10 mouse cellular contexts compared by ENCODE assay signal in genomic region chr17:57214676-57215387, GRCm38 (mm10). TPM values are rescaled to one million over a fixed set of nuclear protein-coding genes. Genes with fewer than 3 reads are reported as not detected.
DNase-seq lines count a peak whose midpoint lies in the region; ATAC-seq lines count a peak whose summit lies in the region.
"Had no signal": no experiment of that assay in that cellular context is flagged by ENCODE, and none has a peak within 500 bp of the region (broad histone marks: within the 10 kb centered on the region; RNA-seq: fewer than 3 reads in every experiment).

No protein-coding gene starts in this region.

- H3K4me2 ChIP-seq in limb, embryonic 11.5 days (ENCODE audit: low read depth, severe bottlenecking): no peak overlapping the region
- H3K4me2 ChIP-seq in heart, embryonic 11.5 days: no peak overlapping the region

- H3K9me3 ChIP-seq in limb, embryonic 11.5 days (ENCODE audit: control insufficient read depth, low read length): no peaks in the 10 kb centered on the region
- H3K9me3 ChIP-seq in limb, embryonic 10.5 days (replicated peaks): no peaks in the 10 kb centered on the region
- H3K9me3 ChIP-seq in heart, embryonic 11.5 days (replicated peaks; ENCODE audit: control insufficient read depth, low read length): no peaks in the 10 kb centered on the region

- no peak overlapping the region for H3K4me3 ChIP-seq in limb, embryonic 11.5 days (ENCODE audit: low read depth, low read length)
- H3K4me3 ChIP-seq in limb, embryonic 10.5 days: no peak overlapping the region
- H3K4me3 ChIP-seq in heart, embryonic 11.5 days (ENCODE audit: low read depth, low read length): no peak overlapping the region

- 0 out of 2 replicates have a peak, but pooled peaks have one; percentile 20 for ATAC-seq in limb, embryonic 11.5 days (ENCODE audit: insufficient number of reproducible peaks, low FRiP score, low TSS enrichment, low read depth)
- no peak for ATAC-seq in heart, embryonic 11.5 days (replicated peaks; ENCODE audit: insufficient number of reproducible peaks, low FRiP score, low TSS enrichment)

- H3K4me1 ChIP-seq in limb, embryonic 11.5 days (ENCODE audit: control insufficient read depth, insufficient read depth, low read length): no peaks in the 10 kb centered on the region
- H3K4me1 ChIP-seq in limb, embryonic 10.5 days: no peaks in the 10 kb centered on the region
- H3K4me1 ChIP-seq in heart, embryonic 11.5 days (ENCODE audit: control insufficient read depth, insufficient read depth, low read length): no peaks in the 10 kb centered on the region

- no peaks in the 10 kb centered on the region for H3K36me3 ChIP-seq in limb, embryonic 11.5 days (ENCODE audit: control insufficient read depth, insufficient read depth, low read length)
- no peaks in the 10 kb centered on the region for H3K36me3 ChIP-seq in limb, embryonic 10.5 days
- no peaks in the 10 kb centered on the region for H3K36me3 ChIP-seq in heart, embryonic 11.5 days (ENCODE audit: control insufficient read depth, insufficient read depth, low read length)

- no peaks in the 10 kb centered on the region for H3K27me3 ChIP-seq in limb, embryonic 11.5 days (ENCODE audit: control insufficient read depth, insufficient read depth, low read length)
- 0 out of 2 replicates have a peak, but pooled peaks cover 4% of the 10 kb centered on the region for H3K27me3 ChIP-seq in limb, embryonic 10.5 days (ENCODE audit: low read depth, poor library complexity, severe bottlenecking)
- H3K27me3 ChIP-seq in heart, embryonic 11.5 days (ENCODE audit: control insufficient read depth, insufficient read depth, low read length): 0 out of 2 replicates have a peak, but pooled peaks cover 2% of the 10 kb centered on the region

- no peak for DNase-seq in limb, embryonic 11.5 days (ENCODE audit: low spot score)
- no peak for DNase-seq in limb, embryonic 10.5 days (ENCODE audit: low spot score)
- peak; percentile 18 for DNase-seq in brain, embryonic 18.5 days (ENCODE audit: low read depth, low spot score)
- peak; percentile 64 for DNase-seq in induced T-regulatory cell, adult 2 months (ENCODE audit: low read depth)
- DNase-seq in retina, postnatal 1 day: peak; percentile 85
- no peak for DNase-seq in adrenal gland, adult 18-20 months (ENCODE audit: low spot score in 2 of 2)
- DNase-seq in urinary bladder, adult 2 months (ENCODE audit: low spot score): no peak
- DNase-seq: gastrocnemius, postnatal 25 days; spleen, adult 18-20 months had no signal

- no peak overlapping the region for H3K27ac ChIP-seq in limb, embryonic 11.5 days (replicated peaks; ENCODE audit: low read depth, low read length)
- no peak overlapping the region for H3K27ac ChIP-seq in limb, embryonic 10.5 days
- H3K27ac ChIP-seq in heart, embryonic 11.5 days (ENCODE audit: low read depth, low read length): no peak overlapping the region

- 46% methylated on average over 13 of the region's 13 CpGs for WGBS in limb, embryonic 11.5 days
- 46% methylated on average over 13 of the region's 13 CpGs for WGBS in limb, embryonic 10.5 days
- WGBS in heart, embryonic 11.5 days (ENCODE audit: insufficient replicate concordance): 36% methylated on average over 13 of the region's 13 CpGs

- H3K9ac ChIP-seq in limb, embryonic 11.5 days (ENCODE audit: low read length): no peak overlapping the region
- H3K9ac ChIP-seq in heart, embryonic 11.5 days (ENCODE audit: low read depth, low read length): no peak overlapping the region

RNA-seq across cellular contexts. Expression of gene C3, which starts 13.1 kb away (rescaled TPM):
- polyA plus RNA-seq in limb, embryonic 11.5 days (2014; fragmentation: Nextera tagmentation; extraction: Ambion mirVana): 0.03 and 0.21 TPM in 2 replicates
- polyA plus RNA-seq in limb, embryonic 10.5 days (2016; fragmentation: Nextera tagmentation; extraction: Ambion mirVana): 0.03 and 0.15 TPM in 2 replicates
- 100 to 1,000 TPM; 184 to 696 TPM for total RNA-seq in adrenal gland, adult 18-20 months (2021)
- polyA plus RNA-seq in urinary bladder, adult 2 months (2012; rRNA removed): 163 and 168 TPM in 2 replicates
- 1.3 and 1.6 TPM in 2 replicates for polyA plus RNA-seq in heart, embryonic 11.5 days (2014; fragmentation: Nextera tagmentation; extraction: Ambion mirVana)

RNA-seq across cellular contexts. Expression of gene Tnfsf14, which starts 20.9 kb away (rescaled TPM):
- 0.17 and 0.31 TPM in 2 replicates for polyA plus RNA-seq in limb, embryonic 11.5 days (2014; fragmentation: Nextera tagmentation; extraction: Ambion mirVana)
- 0.15 TPM in 2 replicates for polyA plus RNA-seq in limb, embryonic 10.5 days (2016; fragmentation: Nextera tagmentation; extraction: Ambion mirVana)
- total RNA-seq in adrenal gland, adult 18-20 months (2021): under 1 TPM in 1 of 2 experiments, not detected in 1; 0.36 TPM
- polyA plus RNA-seq in urinary bladder, adult 2 months (2012; rRNA removed): 0.55 and 0.68 TPM in 2 replicates
- 0.27 and 0.46 TPM in 2 replicates for polyA plus RNA-seq in heart, embryonic 11.5 days (2014; fragmentation: Nextera tagmentation; extraction: Ambion mirVana)
- total RNA-seq: gastrocnemius, postnatal 25 days had no signal

RNA-seq across cellular contexts. Expression of gene Gpr108, which starts 33.4 kb away (rescaled TPM):
- 28.2 and 30.8 TPM in 2 replicates for polyA plus RNA-seq in limb, embryonic 11.5 days (2014; fragmentation: Nextera tagmentation; extraction: Ambion mirVana)
- polyA plus RNA-seq in limb, embryonic 10.5 days (2016; fragmentation: Nextera tagmentation; extraction: Ambion mirVana): 24.7 and 26.7 TPM in 2 replicates
- 10 to 100 TPM; 72.4 to 89.6 TPM for total RNA-seq in adrenal gland, adult 18-20 months (2021)
- polyA plus RNA-seq in urinary bladder, adult 2 months (2012; rRNA removed): 46.5 and 46.9 TPM in 2 replicates
- polyA plus RNA-seq in heart, embryonic 11.5 days (2014; fragmentation: Nextera tagmentation; extraction: Ambion mirVana): 24.0 and 24.7 TPM in 2 replicates

RNA-seq across cellular contexts. Expression of gene Trip10, which starts 34.4 kb away (rescaled TPM):
- 27.8 and 28.4 TPM in 2 replicates for polyA plus RNA-seq in limb, embryonic 11.5 days (2014; fragmentation: Nextera tagmentation; extraction: Ambion mirVana)
- polyA plus RNA-seq in limb, embryonic 10.5 days (2016; fragmentation: Nextera tagmentation; extraction: Ambion mirVana): 34.7 and 42.9 TPM in 2 replicates
- 10 to 100 TPM; 53.4 to 61.0 TPM for total RNA-seq in adrenal gland, adult 18-20 months (2021)
- polyA plus RNA-seq in urinary bladder, adult 2 months (2012; rRNA removed): 78.9 and 81.3 TPM in 2 replicates
- 35.1 and 36.9 TPM in 2 replicates for polyA plus RNA-seq in heart, embryonic 11.5 days (2014; fragmentation: Nextera tagmentation; extraction: Ambion mirVana)

Comparison
In these comparisons a context has a peak if more than half of its experiments do, and no peak if none do; other contexts are left out.
1. DNase-seq: peak in brain, embryonic 18.5 days (single experiment), induced T-regulatory cell, adult 2 months (single experiment) and retina, postnatal 1 day (single experiment); none in limb, embryonic 11.5 days (single experiment), limb, embryonic 10.5 days (single experiment), adrenal gland, adult 18-20 months (0 of 2) and urinary bladder, adult 2 months (single experiment).
2. RNA of gene C3, which starts 13.1 kb away (polyA plus RNA-seq): 163 to 168 TPM in urinary bladder, adult 2 months; 1.3 to 1.6 TPM in heart, embryonic 11.5 days, 0.03 to 0.21 TPM in limb, embryonic 11.5 days and 0.03 to 0.15 TPM in limb, embryonic 10.5 days; every median in the first group is over 10 times any median in the second.